Mouse (Mus musculus): ENCODE results near the gene Tmem100. TPM values are rescaled to one million over a fixed set of nuclear protein-coding genes. Genes with fewer than 3 reads are reported as not detected.

Gene Tmem100
- polyA plus RNA-seq, 1 experiment from 2014 or later = 4.8 TPM

GRCm38 (mm10) chr11:90036416-90036815 lies 6.3 kb downstream of the Tmem100 start:
- H3K4me2 ChIP-seq (ENCODE audit: low read depth) = no peak overlapping the region
- 90% methylated on average over 4 of the region's 4 CpGs for WGBS
- H3K9ac ChIP-seq (ENCODE audit: low read length) = no peak overlapping the region
- no peaks in the 10 kb centered on the region for H3K9me3 ChIP-seq (ENCODE audit: control insufficient read depth, low read length)
- peaks cover 9% of the 10 kb centered on the region for H3K27me3 ChIP-seq (ENCODE audit: control insufficient read depth, insufficient read depth, low read length)
- H3K36me3 ChIP-seq (ENCODE audit: control insufficient read depth, insufficient read depth, low read length) = no peaks in the 10 kb centered on the region
- H3K4me3 ChIP-seq (ENCODE audit: low read depth, low read length) = no peak overlapping the region
- DNase-seq (ENCODE audit: low spot score) (no peak), ATAC-seq (ENCODE audit: insufficient read depth, low FRiP score, low TSS enrichment) (no peak)
- 0 out of 2 replicates have a peak, but pooled peaks cover 3% of the 10 kb centered on the region for H3K4me1 ChIP-seq (ENCODE audit: control insufficient read depth, insufficient read depth, low read length)
- H3K27ac ChIP-seq (ENCODE audit: low read depth, low read length) = no peak overlapping the region

GRCm38 (mm10) chr11:90038022-90038421 lies 7.9 kb downstream of the Tmem100 start:
- Histone ChIP-seq H3K4me3 (ENCODE audit: low read depth, low read length) (no peak overlapping the region), H3K9ac (ENCODE audit: low read length) (no peak overlapping the region), H3K27ac (ENCODE audit: low read depth, low read length) (no peak overlapping the region), H3K4me2 (ENCODE audit: low read depth) (no peak overlapping the region), H3K27me3 (ENCODE audit: control insufficient read depth, insufficient read depth, low read length) (no peaks in the 10 kb centered on the region), H3K9me3 (ENCODE audit: control insufficient read depth, low read length) (no peaks in the 10 kb centered on the region), H3K36me3 (ENCODE audit: control insufficient read depth, insufficient read depth, low read length) (no peaks in the 10 kb centered on the region), H3K4me1 (ENCODE audit: control insufficient read depth, insufficient read depth, low read length) (0 out of 2 replicates have a peak, but pooled peaks cover 3% of the 10 kb centered on the region)
- DNase-seq (ENCODE audit: low spot score) (peak; percentile 71), ATAC-seq (ENCODE audit: insufficient read depth, low FRiP score, low TSS enrichment) (no peak)
- WGBS = 23% methylated on average over 5 of the region's 5 CpGs

- 91% methylated on average over 4 of the region's 4 CpGs for WGBS
- H3K4me3 ChIP-seq (ENCODE audit: low read depth, low read length) = no peak overlapping the region
- no peak for ATAC-seq (ENCODE audit: insufficient read depth, low FRiP score, low TSS enrichment)
- DNase-seq (ENCODE audit: low spot score) = no peak
- no peaks in the 10 kb centered on the region for H3K27me3 ChIP-seq (ENCODE audit: control insufficient read depth, insufficient read depth, low read length)
- no peak overlapping the region for H3K27ac ChIP-seq (ENCODE audit: low read depth, low read length)
- H3K9ac ChIP-seq (ENCODE audit: low read length) = no peak overlapping the region
- H3K4me1 ChIP-seq (ENCODE audit: control insufficient read depth, insufficient read depth, low read length) = no peaks in the 10 kb centered on the region
- no peak overlapping the region for H3K4me2 ChIP-seq (ENCODE audit: low read depth)
- no peaks in the 10 kb centered on the region for H3K9me3 ChIP-seq (ENCODE audit: control insufficient read depth, low read length)
- H3K36me3 ChIP-seq (ENCODE audit: control insufficient read depth, insufficient read depth, low read length) = no peaks in the 10 kb centered on the region
Measured at GRCm38 (mm10) chr11:90044459-90044858, 14.3 kb downstream of the Tmem100 start.

- Histone ChIP-seq H3K27ac (ENCODE audit: low read depth, low read length) (no peak overlapping the region), H3K4me3 (ENCODE audit: low read depth, low read length) (no peak overlapping the region), H3K4me2 (ENCODE audit: low read depth) (no peak overlapping the region), H3K36me3 (ENCODE audit: control insufficient read depth, insufficient read depth, low read length) (no peaks in the 10 kb centered on the region), H3K4me1 (ENCODE audit: control insufficient read depth, insufficient read depth, low read length) (no peaks in the 10 kb centered on the region), H3K27me3 (ENCODE audit: control insufficient read depth, insufficient read depth, low read length) (no peaks in the 10 kb centered on the region), H3K9ac (ENCODE audit: low read length) (no peak overlapping the region), H3K9me3 (ENCODE audit: control insufficient read depth, low read length) (no peaks in the 10 kb centered on the region)
- DNase-seq (ENCODE audit: low spot score) = no peak
- WGBS = 43% methylated on average over 7 of the region's 7 CpGs
- ATAC-seq (ENCODE audit: insufficient read depth, low FRiP score, low TSS enrichment) = no peak
Measured at GRCm38 (mm10) chr11:90046211-90046610, 16.1 kb downstream of the Tmem100 start.

- ATAC-seq (ENCODE audit: insufficient read depth, low FRiP score, low TSS enrichment) (no peak), DNase-seq (ENCODE audit: low spot score) (no peak)
- H3K27ac ChIP-seq (ENCODE audit: low read depth, low read length) = no peak overlapping the region
- no peaks in the 10 kb centered on the region for H3K27me3 ChIP-seq (ENCODE audit: control insufficient read depth, insufficient read depth, low read length)
- H3K36me3 ChIP-seq (ENCODE audit: control insufficient read depth, insufficient read depth, low read length) = no peaks in the 10 kb centered on the region
- no peak overlapping the region for H3K9ac ChIP-seq (ENCODE audit: low read length)
- H3K4me1 ChIP-seq (ENCODE audit: control insufficient read depth, insufficient read depth, low read length) = no peaks in the 10 kb centered on the region
- 92% methylated on average over 9 of the region's 9 CpGs for WGBS
- no peaks in the 10 kb centered on the region for H3K9me3 ChIP-seq (ENCODE audit: control insufficient read depth, low read length)
- no peak overlapping the region for H3K4me3 ChIP-seq (ENCODE audit: low read depth, low read length)
- no peak overlapping the region for H3K4me2 ChIP-seq (ENCODE audit: low read depth)
Measured at GRCm38 (mm10) chr11:90047271-90047670, 17.1 kb downstream of the Tmem100 start.

- Histone ChIP-seq H3K9ac (ENCODE audit: low read length) (no peak overlapping the region), H3K27ac (ENCODE audit: low read depth, low read length) (no peak overlapping the region), H3K36me3 (ENCODE audit: control insufficient read depth, insufficient read depth, low read length) (no peaks in the 10 kb centered on the region), H3K4me1 (ENCODE audit: control insufficient read depth, insufficient read depth, low read length) (no peaks in the 10 kb centered on the region), H3K9me3 (ENCODE audit: control insufficient read depth, low read length) (no peaks in the 10 kb centered on the region), H3K4me2 (ENCODE audit: low read depth) (no peak overlapping the region), H3K27me3 (ENCODE audit: control insufficient read depth, insufficient read depth, low read length) (no peaks in the 10 kb centered on the region), H3K4me3 (ENCODE audit: low read depth, low read length) (no peak overlapping the region)
- WGBS = 93% methylated on average over 7 of the region's 7 CpGs
- DNase-seq (ENCODE audit: low spot score) (no peak), ATAC-seq (ENCODE audit: insufficient read depth, low FRiP score, low TSS enrichment) (no peak)
Measured at GRCm38 (mm10) chr11:90050016-90050415, 19.9 kb downstream of the Tmem100 start.

GRCm38 (mm10) chr11:90052785-90053184 lies 22.6 kb downstream of the Tmem100 start:
- DNase-seq (ENCODE audit: low spot score) (no peak), ATAC-seq (ENCODE audit: insufficient read depth, low FRiP score, low TSS enrichment) (no peak)
- Histone ChIP-seq H3K9me3 (ENCODE audit: control insufficient read depth, low read length) (no peaks in the 10 kb centered on the region), H3K36me3 (ENCODE audit: control insufficient read depth, insufficient read depth, low read length) (no peaks in the 10 kb centered on the region), H3K27ac (ENCODE audit: low read depth, low read length) (no peak overlapping the region), H3K9ac (ENCODE audit: low read length) (no peak overlapping the region), H3K4me2 (ENCODE audit: low read depth) (no peak overlapping the region), H3K4me1 (ENCODE audit: control insufficient read depth, insufficient read depth, low read length) (no peaks in the 10 kb centered on the region), H3K4me3 (ENCODE audit: low read depth, low read length) (no peak overlapping the region), H3K27me3 (ENCODE audit: control insufficient read depth, insufficient read depth, low read length) (no peaks in the 10 kb centered on the region)
- WGBS = 75% methylated on average over 7 of the region's 7 CpGs

- WGBS = 79% methylated on average over 4 of the region's 4 CpGs
- H3K9ac ChIP-seq (ENCODE audit: low read length) = no peak overlapping the region
- H3K27ac ChIP-seq (ENCODE audit: low read depth, low read length) = no peak overlapping the region
- no peaks in the 10 kb centered on the region for H3K27me3 ChIP-seq (ENCODE audit: control insufficient read depth, insufficient read depth, low read length)
- no peak overlapping the region for H3K4me3 ChIP-seq (ENCODE audit: low read depth, low read length)
- H3K4me1 ChIP-seq (ENCODE audit: control insufficient read depth, insufficient read depth, low read length) = no peaks in the 10 kb centered on the region
- H3K36me3 ChIP-seq (ENCODE audit: control insufficient read depth, insufficient read depth, low read length) = no peaks in the 10 kb centered on the region
- no peak for DNase-seq (ENCODE audit: low spot score)
- no peaks in the 10 kb centered on the region for H3K9me3 ChIP-seq (ENCODE audit: control insufficient read depth, low read length)
- no peak for ATAC-seq (ENCODE audit: insufficient read depth, low FRiP score, low TSS enrichment)
- H3K4me2 ChIP-seq (ENCODE audit: low read depth) = no peak overlapping the region
Measured at GRCm38 (mm10) chr11:90053820-90054219, 23.7 kb downstream of the Tmem100 start.

- ATAC-seq (ENCODE audit: insufficient read depth, low FRiP score, low TSS enrichment) = no peak
- 74% methylated on average over 7 of the region's 7 CpGs for WGBS
- H3K9me3 ChIP-seq (ENCODE audit: control insufficient read depth, low read length) = no peaks in the 10 kb centered on the region
- H3K27me3 ChIP-seq (ENCODE audit: control insufficient read depth, insufficient read depth, low read length) = no peaks in the 10 kb centered on the region
- H3K4me1 ChIP-seq (ENCODE audit: control insufficient read depth, insufficient read depth, low read length) = no peaks in the 10 kb centered on the region
- DNase-seq (ENCODE audit: low spot score) = no peak
- H3K27ac ChIP-seq (ENCODE audit: low read depth, low read length) = no peak overlapping the region
- H3K4me3 ChIP-seq (ENCODE audit: low read depth, low read length) = no peak overlapping the region
- no peak overlapping the region for H3K4me2 ChIP-seq (ENCODE audit: low read depth)
- H3K36me3 ChIP-seq (ENCODE audit: control insufficient read depth, insufficient read depth, low read length) = no peaks in the 10 kb centered on the region
- no peak overlapping the region for H3K9ac ChIP-seq (ENCODE audit: low read length)
Measured at GRCm38 (mm10) chr11:90054401-90054800, 24.3 kb downstream of the Tmem100 start.

All from neural tube, embryonic 11.5 days (tissue).